Mouse (Mus musculus) fat pad, adult 2 months (tissue): Measurements from ENCODE around the gene Myo1d.

Experiments
- DNase-seq: peaks from one replicate; pipeline ENCODE4 v3.0.0-alpha.2; 2011; ENCODE audit warnings: low read depth, low spot score; ENCODE audit errors: extremely low read depth

Myo1d gene

DNA sequence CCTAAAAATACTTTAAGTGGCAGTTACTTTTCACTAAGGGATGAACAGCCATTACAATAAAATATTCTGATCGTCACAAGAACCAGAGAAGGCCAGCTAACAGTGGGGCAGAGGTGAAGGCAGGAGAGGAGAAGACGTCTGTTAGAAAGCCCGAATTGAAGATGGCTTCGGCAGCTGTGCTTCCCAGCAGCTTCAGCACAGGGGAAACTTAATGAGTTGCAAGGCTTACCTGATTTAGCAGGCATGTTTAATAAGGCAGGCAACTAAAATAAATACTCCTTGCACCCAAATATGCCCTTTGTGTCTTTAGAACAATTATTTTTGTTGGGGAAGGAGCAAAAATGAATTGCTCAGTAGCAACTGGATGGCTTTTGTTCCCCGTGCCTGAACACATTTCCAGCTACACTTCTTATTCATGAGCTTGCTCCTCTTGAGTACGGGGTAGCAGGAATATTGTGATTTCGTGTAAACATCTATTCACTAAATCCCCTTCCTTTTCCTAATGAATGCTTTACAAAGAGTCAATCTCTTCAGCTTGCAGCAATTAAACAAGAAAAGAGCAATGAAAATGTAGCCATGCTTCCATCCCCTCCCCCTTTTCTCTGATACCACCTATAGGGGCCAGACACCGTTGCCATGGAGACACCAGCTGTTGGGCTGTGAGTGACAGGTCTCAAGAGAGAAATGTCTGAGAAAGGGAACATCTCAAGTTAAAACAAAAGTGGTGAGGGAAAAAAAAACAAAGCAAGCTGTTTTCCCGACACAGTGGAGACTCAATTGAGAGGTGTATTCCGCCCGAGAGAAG lies 157.4 kb downstream of the Myo1d start:
- DNase-seq = no peak

DNA sequence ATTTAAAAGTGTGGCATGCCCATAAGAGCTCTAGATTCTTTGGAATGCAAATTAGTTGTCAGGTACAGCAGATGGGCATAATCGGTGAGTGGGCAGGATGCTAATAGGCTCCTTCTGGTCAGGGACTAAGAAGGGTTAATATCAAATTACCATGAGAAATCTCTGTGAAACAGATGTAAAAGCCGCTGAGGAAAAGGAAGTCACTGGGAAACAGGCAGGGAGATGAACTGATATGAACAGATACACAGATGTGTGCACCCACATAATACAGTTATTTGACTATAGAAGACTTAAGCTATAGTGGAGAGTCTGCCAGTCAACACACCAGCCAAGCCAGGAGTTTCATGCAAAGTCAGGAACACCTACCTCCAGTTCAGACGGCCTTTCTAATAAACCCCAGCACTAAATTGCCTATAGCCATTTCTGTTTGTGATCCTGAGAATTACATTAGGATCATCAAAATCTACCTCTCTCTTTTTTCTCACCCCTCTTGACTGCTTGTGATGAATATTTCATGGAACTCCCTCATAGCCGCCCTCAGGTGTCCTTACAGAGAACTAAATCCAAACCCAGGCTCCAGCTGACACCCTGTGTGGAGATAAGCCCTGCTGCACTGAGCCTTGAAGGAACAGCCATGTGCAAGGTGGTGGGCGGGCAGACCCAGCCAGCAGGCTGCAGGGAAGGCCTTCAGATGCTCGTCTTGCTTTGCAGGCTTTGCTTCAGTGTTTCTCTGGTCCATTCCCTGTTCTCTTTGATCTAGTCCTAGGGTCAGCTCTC lies 164.7 kb downstream of the Myo1d start:
- DNase-seq = no peak

DNA sequence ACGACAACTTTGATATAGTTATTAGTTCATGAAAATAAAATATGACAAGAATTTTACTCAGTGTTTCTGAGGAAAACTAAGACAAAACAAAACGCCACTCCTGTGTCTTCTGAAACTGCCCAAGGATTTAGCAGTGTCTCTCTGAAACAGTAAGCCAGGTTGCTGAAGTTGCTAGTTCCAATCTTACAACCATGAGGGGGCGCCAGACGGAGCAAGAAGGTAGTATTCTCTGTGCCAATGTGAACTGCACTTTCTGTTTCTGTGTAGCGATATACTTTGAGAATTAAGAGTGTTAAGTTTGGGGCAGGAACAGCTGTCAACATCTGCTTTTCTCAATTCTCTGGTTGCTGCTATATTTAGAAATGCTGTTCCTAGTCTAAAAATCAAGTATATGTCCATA lies 165.4 kb downstream of the Myo1d start:
- no peak for DNase-seq

- no peak for DNase-seq
Measured at GRCm38 (mm10) chr11:80613534-80613933, 166.3 kb downstream of the Myo1d start.

DNA sequence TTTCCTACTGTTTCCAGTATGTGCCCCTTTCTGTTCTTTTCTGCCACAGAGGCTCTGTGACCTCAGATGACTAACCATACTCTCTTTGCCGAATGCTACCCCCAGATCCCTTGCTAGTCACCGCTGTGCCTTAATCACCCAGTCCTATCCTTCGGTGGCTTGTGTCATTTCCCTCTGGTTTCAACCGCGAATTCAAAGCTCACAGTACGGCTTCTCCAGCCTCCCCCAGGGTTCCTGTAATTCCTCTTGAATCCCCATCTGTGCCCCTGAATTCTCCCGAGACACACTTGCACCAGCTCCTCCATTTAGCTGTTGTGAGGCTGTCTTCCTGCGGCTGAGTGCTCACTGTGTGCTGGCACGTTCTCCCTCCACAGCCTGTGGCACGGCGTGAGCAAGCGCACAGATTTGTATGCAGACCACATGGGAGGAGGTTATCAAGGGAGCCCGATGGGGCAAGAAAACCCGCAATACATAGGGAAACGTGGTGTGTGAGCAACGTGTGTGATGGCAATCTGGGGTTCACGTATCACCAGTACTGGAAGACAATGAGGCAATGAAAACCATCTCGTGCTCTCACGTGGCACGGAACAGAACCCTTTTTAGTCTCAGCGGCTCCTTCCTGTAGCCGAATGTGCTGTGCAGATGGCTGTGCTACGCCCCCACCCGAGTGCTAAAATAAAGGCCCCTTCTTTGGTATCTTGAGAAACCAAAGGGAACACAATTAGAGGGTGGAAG lies 177.0 kb downstream of the Myo1d start:
- DNase-seq = no peak

GRCm38 (mm10) chr11:80602041-80602458 lies 177.8 kb downstream of the Myo1d start:
- no peak for DNase-seq

- DNase-seq = no peak
Measured at GRCm38 (mm10) chr11:80601040-80601864, 178.6 kb downstream of the Myo1d start.

GRCm38 (mm10) chr11:80595482-80595881 lies 184.3 kb downstream of the Myo1d start:
- no peak for DNase-seq

- DNase-seq = no peak
Measured at GRCm38 (mm10) chr11:80589387-80589786, 190.4 kb downstream of the Myo1d start.

GRCm38 (mm10) chr11:80585761-80586160 lies 194.1 kb downstream of the Myo1d start:
- DNase-seq = no peak

DNA sequence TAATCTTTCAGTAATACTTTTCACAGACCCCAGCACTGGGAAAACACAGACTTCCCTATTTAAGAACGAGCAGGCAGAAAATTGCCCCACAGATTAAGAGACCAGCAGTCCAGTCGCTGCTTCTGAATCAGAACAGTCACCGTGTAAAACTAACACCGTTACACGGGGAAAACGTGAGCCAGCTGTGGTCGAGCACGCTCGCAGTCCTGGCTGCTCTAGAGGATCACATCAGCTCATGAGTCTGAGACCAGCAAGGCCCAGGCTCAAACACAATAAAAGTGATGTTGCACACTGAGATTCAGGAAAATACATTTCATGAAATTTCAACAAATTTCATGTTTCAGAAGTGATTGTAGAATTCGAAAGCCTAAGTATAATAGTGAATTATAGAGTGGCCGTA lies 194.6 kb downstream of the Myo1d start:
- DNase-seq = no peak

- DNase-seq = no peak
Measured at GRCm38 (mm10) chr11:80580494-80580893, 199.3 kb downstream of the Myo1d start.

DNA sequence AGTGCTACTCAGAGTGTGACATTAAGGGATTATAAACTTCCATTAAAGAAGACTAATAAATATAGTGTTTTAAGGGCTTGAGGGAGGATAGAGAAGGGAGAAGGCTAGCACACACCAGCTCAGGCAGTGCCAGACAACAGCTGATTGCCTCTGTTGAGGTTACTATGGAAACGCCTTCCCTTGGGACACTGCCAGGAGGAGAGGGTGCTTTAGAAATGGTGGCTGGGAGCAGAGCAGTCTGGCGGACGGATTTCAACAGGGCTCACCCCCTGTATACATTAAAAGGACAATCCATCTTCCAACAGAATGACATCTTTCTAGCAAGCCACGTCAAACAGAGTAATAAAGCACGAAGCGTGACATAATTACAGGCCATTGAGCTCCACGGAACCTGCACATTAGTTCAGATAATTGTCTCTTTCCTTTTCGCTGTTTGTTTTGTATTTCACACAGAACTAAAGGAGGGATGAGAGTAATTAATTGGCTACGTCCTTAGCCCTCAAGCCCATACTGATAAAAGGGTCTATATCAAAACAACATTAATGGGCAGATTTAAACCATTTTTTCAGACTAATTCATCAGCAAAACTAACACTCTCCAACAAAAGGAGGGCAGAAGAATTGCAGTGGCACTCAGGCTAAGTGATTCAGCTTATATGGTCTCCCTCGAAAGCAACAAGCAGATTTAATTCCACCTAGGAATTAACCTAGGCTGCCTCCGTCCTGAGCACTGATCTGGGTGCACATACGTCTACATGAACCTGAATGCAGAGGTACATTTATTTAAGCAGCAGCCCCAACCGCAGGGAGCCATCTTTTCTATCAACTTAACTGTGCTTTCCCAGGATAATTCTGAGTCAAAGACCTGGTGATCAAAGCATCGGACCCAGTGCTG lies 201.8 kb downstream of the Myo1d start:
- no peak for DNase-seq

- DNase-seq = no peak
Measured at GRCm38 (mm10) chr11:80575794-80576193, 204.0 kb downstream of the Myo1d start.

DNA sequence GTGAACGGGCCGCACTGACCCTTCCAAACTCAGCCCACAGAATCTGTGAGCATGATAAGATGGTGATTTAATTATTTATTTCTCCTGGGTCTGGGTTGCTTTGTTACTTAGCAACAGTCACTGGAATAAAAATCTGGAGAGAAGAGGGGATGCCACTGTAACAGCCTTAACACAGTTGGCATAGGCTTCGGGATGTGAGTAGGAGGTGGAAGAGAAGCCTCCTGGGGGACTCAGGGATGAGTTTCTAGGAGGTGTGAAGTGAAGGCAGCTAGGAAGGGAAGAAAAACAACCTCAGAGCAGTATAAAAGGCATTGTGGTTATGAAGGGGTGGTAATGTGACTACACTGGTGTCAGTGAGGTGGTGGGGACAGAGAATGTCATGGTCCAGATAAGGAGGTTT lies 213.5 kb downstream of the Myo1d start:
- DNase-seq = no peak

- DNase-seq = no peak
Measured at GRCm38 (mm10) chr11:80564975-80565965, 214.6 kb downstream of the Myo1d start.

DNA sequence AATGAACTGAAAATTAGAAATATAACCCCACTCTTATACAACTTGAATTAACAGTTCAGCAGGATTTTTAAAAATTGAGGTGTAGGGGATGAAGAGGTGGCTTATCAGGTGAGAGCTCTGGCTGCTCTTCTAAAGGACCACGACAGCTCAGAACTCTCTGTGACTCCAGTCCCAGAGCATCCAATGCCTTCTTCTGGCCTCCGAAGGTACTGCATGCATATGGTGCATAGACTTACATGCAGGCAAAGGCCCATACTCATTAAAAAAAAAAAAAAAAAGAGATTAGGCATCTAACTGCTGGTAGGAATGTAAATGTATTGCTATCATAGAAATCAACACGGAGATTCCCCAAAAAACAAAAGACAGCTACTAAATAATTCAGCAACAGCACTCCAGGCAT lies 217.3 kb downstream of the Myo1d start:
- no peak for DNase-seq

DNA sequence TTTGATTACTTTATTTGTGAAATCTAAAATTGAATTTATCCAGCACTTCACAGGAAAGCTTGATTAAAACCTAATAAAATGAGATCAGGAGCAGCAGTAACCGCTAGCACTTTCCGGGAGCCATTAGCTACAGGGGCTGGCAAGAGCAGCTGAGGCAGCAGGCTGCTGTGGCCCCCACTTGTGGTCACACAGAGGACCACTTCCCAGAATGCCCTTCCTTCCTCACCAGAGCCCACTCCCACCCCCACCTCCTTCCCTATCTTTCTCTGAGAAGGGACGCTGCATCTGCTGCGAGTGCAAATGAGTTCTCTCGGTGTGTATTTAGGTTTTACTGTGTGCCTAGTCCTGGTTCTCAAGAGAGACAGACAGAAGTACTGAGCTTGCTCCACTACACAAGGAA lies 219.1 kb downstream of the Myo1d start:
- no peak for DNase-seq

DNA sequence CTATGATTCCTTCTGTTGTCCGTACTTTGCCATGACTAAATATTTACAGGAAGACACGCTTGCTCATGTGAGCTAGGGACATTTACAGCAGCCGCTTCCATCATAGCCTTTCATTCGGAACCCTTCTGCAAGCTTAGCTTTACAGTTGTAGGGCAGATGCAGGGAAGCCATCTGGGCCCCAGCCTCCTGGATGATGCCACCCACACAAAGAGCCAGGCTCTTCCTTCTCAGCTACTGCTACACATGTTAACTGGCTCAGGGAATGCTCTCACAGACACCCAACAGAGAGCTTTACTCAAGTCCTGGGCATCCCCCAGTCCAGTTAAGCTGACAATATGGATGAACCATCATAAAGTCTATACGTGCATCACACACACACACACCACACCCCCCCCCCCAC lies 224.4 kb downstream of the Myo1d start:
- no peak for DNase-seq
